Mouse (Mus musculus) neural tube, embryonic 15.5 days (tissue): ENCODE results near the gene Galnt15. TPM values are rescaled to one million over a fixed set of nuclear protein-coding genes. Genes with fewer than 3 reads are reported as not detected.

Experiments used
- ATAC-seq: fragments of 200-750 bp; cut with Nextera tagmentation; 2 replicates; pipeline ENCODE4 v1.8.0; 2017; ENCODE audit warnings: mild to moderate bottlenecking, moderate TSS enrichment, moderate library complexity; ENCODE audit not compliant: low FRiP score
- H3K27ac ChIP-seq: fragments of 300-500 bp; sonication (generic); replicated peaks from 2 replicates; pipeline ENCODE4 v1.5.1; 2015; ENCODE audit warnings: mild to moderate bottlenecking, inconsistent platforms
- H3K27me3 ChIP-seq: fragments of 300-500 bp; sonication (generic); replicated peaks from 2 replicates; pipeline ENCODE4 v1.6.1; 2015; ENCODE audit warnings: inconsistent platforms
- H3K36me3 ChIP-seq: fragments of 300-500 bp; sonication (generic); 2 replicates; pipeline ENCODE4 v1.6.1; 2015; ENCODE audit warnings: inconsistent platforms
- H3K4me1 ChIP-seq: fragments of 300-500 bp; sonication (generic); 2 replicates; pipeline ENCODE4 v1.6.1; 2015; ENCODE audit warnings: inconsistent platforms
- H3K4me2 ChIP-seq: fragments of 300-500 bp; sonication (generic); 2 replicates; pipeline ENCODE4 v1.6.1; 2015; ENCODE audit warnings: inconsistent platforms, mild to moderate bottlenecking, moderate library complexity
- H3K4me3 ChIP-seq: fragments of 300-500 bp; sonication (generic); replicated peaks from 2 replicates; pipeline ENCODE4 v1.5.1; 2015; ENCODE audit warnings: mild to moderate bottlenecking, inconsistent platforms
- H3K9ac ChIP-seq: fragments of 300-500 bp; sonication (generic); replicated peaks from 2 replicates; pipeline ENCODE4 v1.6.1; 2015; ENCODE audit warnings: mild to moderate bottlenecking, inconsistent platforms
- H3K9me3 ChIP-seq: fragments of 300-500 bp; sonication (generic); replicated peaks from 2 replicates; pipeline ENCODE4 v1.6.1; 2016; ENCODE audit warnings: inconsistent platforms
- WGBS: fragments of 180-500 bp; shearing (Covaris S2); methylation state at CpG from one replicate; pipeline ENCODE4 v1.1.7; 2015; ENCODE audit warnings: mixed read lengths; 5-methylcytosine and 5-hydroxymethylcytosine counted together
- polyA plus RNA-seq: library from polyadenylated mRNA; unstranded; fragments of >200 nt; fragmentation: Nextera tagmentation; extraction: Ambion mirVana; gene quantifications from 2 replicates; pipeline ENCODE4 v1.2.1, GENCODE M21; 2015

The Galnt15 gene
- polyA plus RNA-seq, 1 experiment from 2014 or later: 0.38 TPM

GRCm38 (mm10) chr14:32093500-32094117, 64.8 kb downstream of the Galnt15 start:
- Histone ChIP-seq H3K4me3 (no peak overlapping the region), H3K4me1 (no peaks in the 10 kb centered on the region), H3K9me3 (no peaks in the 10 kb centered on the region), H3K27ac (no peak overlapping the region), H3K27me3 (no peaks in the 10 kb centered on the region), H3K9ac (no peak overlapping the region), H3K36me3 (peaks cover 59% of the 10 kb centered on the region), H3K4me2 (no peak overlapping the region)
- WGBS: 91% methylated on average over 11 of the region's 11 CpGs
- ATAC-seq: no peak

- 88% methylated on average over 5 of the region's 5 CpGs for WGBS
- Histone ChIP-seq H3K27ac (no peak overlapping the region), H3K9ac (no peak overlapping the region), H3K4me1 (no peaks in the 10 kb centered on the region), H3K36me3 (peaks cover 80% of the 10 kb centered on the region), H3K27me3 (no peaks in the 10 kb centered on the region), H3K4me2 (no peak overlapping the region), H3K9me3 (no peaks in the 10 kb centered on the region), H3K4me3 (no peak overlapping the region)
- no peak for ATAC-seq
Measured at GRCm38 (mm10) chr14:32095646-32096045, 66.9 kb downstream of the Galnt15 start.

- Histone ChIP-seq H3K9ac (no peak overlapping the region), H3K27me3 (no peaks in the 10 kb centered on the region), H3K9me3 (no peaks in the 10 kb centered on the region), H3K27ac (no peak overlapping the region), H3K36me3 (peaks cover 84% of the 10 kb centered on the region), H3K4me2 (no peak overlapping the region), H3K4me1 (no peaks in the 10 kb centered on the region), H3K4me3 (no peak overlapping the region)
- no peak for ATAC-seq
- WGBS: 88% methylated on average over 5 of the region's 5 CpGs
Measured at GRCm38 (mm10) chr14:32096740-32097139, 68.0 kb downstream of the Galnt15 start.

- Histone ChIP-seq H3K27me3 (no peaks in the 10 kb centered on the region), H3K4me1 (no peaks in the 10 kb centered on the region), H3K9me3 (no peaks in the 10 kb centered on the region), H3K9ac (no peak overlapping the region), H3K4me3 (no peak overlapping the region), H3K36me3 (peaks cover 85% of the 10 kb centered on the region), H3K4me2 (no peak overlapping the region), H3K27ac (no peak overlapping the region)
- WGBS: 97% methylated on average over 7 of the region's 7 CpGs
- ATAC-seq: no peak
Measured at GRCm38 (mm10) chr14:32097691-32098090, 68.9 kb downstream of the Galnt15 start.

DNA sequence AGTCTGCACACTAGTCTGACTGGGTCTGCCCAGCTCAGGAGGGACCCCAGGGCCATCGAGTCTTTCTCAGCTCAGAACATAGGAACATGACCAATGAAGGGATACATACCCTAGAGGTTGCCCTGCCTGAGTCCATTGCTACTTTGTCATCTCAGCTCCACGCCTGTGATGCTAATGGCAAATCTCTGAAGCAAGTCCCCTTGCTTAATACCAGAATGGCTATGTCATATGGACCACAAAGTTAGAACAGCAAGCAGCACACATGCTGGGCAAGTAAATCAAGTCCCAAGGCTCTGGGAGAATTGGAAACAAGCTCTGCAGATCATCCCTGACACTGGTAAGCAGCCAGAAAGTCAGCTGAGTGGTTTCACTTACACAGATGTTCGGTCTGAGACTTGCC, 70.2 kb downstream of the Galnt15 start:
- Histone ChIP-seq H3K36me3 (peaks cover 75% of the 10 kb centered on the region), H3K4me2 (no peak overlapping the region), H3K4me3 (no peak overlapping the region), H3K9ac (no peak overlapping the region), H3K27me3 (no peaks in the 10 kb centered on the region), H3K4me1 (no peaks in the 10 kb centered on the region), H3K27ac (no peak overlapping the region), H3K9me3 (no peaks in the 10 kb centered on the region)
- WGBS: 99% methylated on average over 3 of the region's 3 CpGs
- ATAC-seq: no peak

DNA sequence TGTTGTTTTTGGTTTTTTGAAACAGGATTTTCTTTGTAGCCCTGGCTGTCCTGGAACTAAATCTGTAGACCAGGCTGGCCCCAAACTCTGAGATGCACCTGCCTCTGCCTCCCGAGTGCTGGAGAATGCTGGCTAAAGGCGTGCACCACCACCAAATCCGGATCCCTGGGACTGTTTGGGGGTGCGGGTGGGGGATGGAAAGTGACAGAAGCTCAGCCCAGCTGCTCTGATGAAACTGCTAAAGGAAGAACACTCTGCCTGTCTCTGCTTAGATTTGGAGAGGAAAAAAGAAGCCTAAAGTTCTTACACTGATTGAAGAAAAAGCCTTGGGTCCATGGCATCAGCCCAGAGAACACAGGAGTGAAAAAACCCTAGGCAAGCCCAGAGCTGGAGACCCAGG, 74.8 kb downstream of the Galnt15 start:
- 85% methylated on average over 4 of the region's 4 CpGs for WGBS
- H3K9ac ChIP-seq: no peak overlapping the region
- H3K4me3 ChIP-seq: no peak overlapping the region
- peaks cover 36% of the 10 kb centered on the region for H3K36me3 ChIP-seq
- no peak overlapping the region for H3K4me2 ChIP-seq
- no peaks in the 10 kb centered on the region for H3K4me1 ChIP-seq
- H3K9me3 ChIP-seq: no peaks in the 10 kb centered on the region
- no peaks in the 10 kb centered on the region for H3K27me3 ChIP-seq
- ATAC-seq: no peak
- no peak overlapping the region for H3K27ac ChIP-seq

DNA sequence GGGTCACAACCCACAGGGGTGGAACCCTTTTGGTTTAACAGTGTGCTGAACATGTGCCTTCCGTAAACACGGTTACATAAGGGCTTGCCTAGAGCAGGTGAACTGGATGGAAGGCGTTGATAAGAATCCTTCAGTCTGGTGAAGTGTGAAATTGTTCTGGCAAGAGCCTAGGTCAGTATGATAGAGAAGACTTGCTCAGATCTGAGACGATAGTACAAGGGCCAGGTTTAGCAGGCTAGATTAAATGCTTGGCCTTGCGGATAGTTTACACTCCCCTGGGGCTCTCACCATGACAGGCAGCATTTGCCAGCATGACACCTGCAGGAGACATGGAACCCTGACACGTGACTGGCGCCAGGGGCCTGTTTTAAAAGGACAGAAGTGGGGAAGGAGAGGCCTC, 76.9 kb downstream of the Galnt15 start:
- Histone ChIP-seq H3K27ac (no peak overlapping the region), H3K9me3 (no peaks in the 10 kb centered on the region), H3K4me2 (no peak overlapping the region), H3K27me3 (no peaks in the 10 kb centered on the region), H3K36me3 (peaks cover 15% of the 10 kb centered on the region), H3K9ac (no peak overlapping the region), H3K4me3 (no peak overlapping the region), H3K4me1 (no peaks in the 10 kb centered on the region)
- ATAC-seq: no peak
- WGBS: 77% methylated on average over 7 of the region's 7 CpGs

- H3K4me3 ChIP-seq: no peak overlapping the region
- H3K9me3 ChIP-seq: no peaks in the 10 kb centered on the region
- ATAC-seq: no peak
- H3K36me3 ChIP-seq: peaks cover 9% of the 10 kb centered on the region
- H3K4me1 ChIP-seq: no peaks in the 10 kb centered on the region
- no peaks in the 10 kb centered on the region for H3K27me3 ChIP-seq
- no peak overlapping the region for H3K9ac ChIP-seq
- H3K27ac ChIP-seq: no peak overlapping the region
- no peak overlapping the region for H3K4me2 ChIP-seq
- WGBS: 85% methylated on average over 4 of the region's 4 CpGs
Measured at GRCm38 (mm10) chr14:32106911-32107310, 78.1 kb downstream of the Galnt15 start.

Other genes starting within 250 kb of the Galnt15 start
- 9.1 and 9.4 TPM in 2 replicates for gene Ankrd28, start 198.3 kb upstream of the Galnt15 start, polyA plus RNA-seq
- gene Oxnad1, start 56.4 kb downstream of the Galnt15 start, polyA plus RNA-seq: 21.6 and 22.0 TPM in 2 replicates
- 66.4 and 72.8 TPM in 2 replicates for gene Dph3, start 56.7 kb downstream of the Galnt15 start, polyA plus RNA-seq
- gene Msmb, start 113.0 kb downstream of the Galnt15 start, polyA plus RNA-seq: not detected in 2 replicates
- gene Ncoa4, start 130.9 kb downstream of the Galnt15 start, polyA plus RNA-seq: 97.9 and 110 TPM in 2 replicates
- gene Timm23, start 172.9 kb downstream of the Galnt15 start, polyA plus RNA-seq: 251 and 260 TPM in 2 replicates
- gene Parg, start 173.0 kb downstream of the Galnt15 start, polyA plus RNA-seq: 28.1 and 34.8 TPM in 2 replicates